In genomic region chr8:73336845-73337244, GRCm38 (mm10) we compare ENCODE assay signal across 22 mouse cellular contexts.
"Had no signal": no experiment of that assay in that cellular context is flagged by ENCODE, and none has a peak within 500 bp of the region (broad histone marks: within the 10 kb centered on the region; RNA-seq: fewer than 3 reads in every experiment).

No protein-coding gene starts in this region.

- H3K27me3 ChIP-seq: heart, embryonic 12.5 days; hindbrain, embryonic 12.5 days; intestine, embryonic 15.5 days; limb, embryonic 12.5 days; liver, embryonic 13.5 days; liver, embryonic 15.5 days had no signal

- H3K4me3 ChIP-seq: gastrocnemius, adult 2 months; heart, adult 2 months; heart, embryonic 12.5 days; hindbrain, embryonic 10.5 days; hindbrain, embryonic 12.5 days; intestine, embryonic 15.5 days; limb, embryonic 10.5 days; limb, embryonic 12.5 days; liver, embryonic 13.5 days; liver, embryonic 15.5 days had no signal

- H3K4me1 ChIP-seq: hindbrain, embryonic 10.5 days; hindbrain, embryonic 12.5 days; intestine, embryonic 15.5 days; limb, embryonic 10.5 days; limb, embryonic 12.5 days; liver, embryonic 13.5 days; liver, embryonic 15.5 days had no signal

- H3K9me3 ChIP-seq: heart, embryonic 12.5 days; hindbrain, embryonic 10.5 days; hindbrain, embryonic 12.5 days; intestine, embryonic 15.5 days; limb, embryonic 10.5 days; liver, embryonic 13.5 days; liver, embryonic 15.5 days had no signal

- DNase-seq: gastrocnemius, adult 2 months; gastrocnemius, postnatal 10 days; gastrocnemius, postnatal 25 days; heart, adult 2 months; heart, postnatal 10 days; heart, postnatal 4 days; kidney, adult 18-20 months; kidney, adult 8-10 months; kidney, postnatal 10 days; kidney, postnatal 36 days; layer of hippocampus, adult 9-11 months; layer of hippocampus, postnatal 36 days; liver; liver, embryonic 13.5 days had no signal

- H3K36me3 ChIP-seq: hindbrain, embryonic 12.5 days; intestine, embryonic 15.5 days; liver, embryonic 13.5 days; liver, embryonic 15.5 days had no signal

- H3K27ac ChIP-seq: gastrocnemius, adult 2 months; heart, adult 2 months; hindbrain, embryonic 10.5 days; hindbrain, embryonic 12.5 days; hindbrain, embryonic 14.5 days; intestine, embryonic 15.5 days; limb, embryonic 10.5 days; limb, embryonic 12.5 days; liver, embryonic 13.5 days; liver, embryonic 15.5 days had no signal
